Mouse (Mus musculus) brain, embryonic 14.5 days (tissue): ENCODE results near the gene Pid1.

Experiments used
- CTCF ChIP-seq: fragments of 200-500 bp; IDR thresholded peaks from 2 replicates; pipeline ENCODE4 v1.5.1; 2012; ENCODE audit warnings: inconsistent platforms, mild to moderate bottlenecking, moderate library complexity, borderline replicate concordance; ENCODE audit not compliant: insufficient read depth, insufficient read length; ENCODE audit errors: extremely low read depth
- POLR2A ChIP-seq: fragments of 200-500 bp; IDR thresholded peaks from 2 replicates; pipeline ENCODE4 v1.6.1; 2012; ENCODE audit warnings: mild to moderate bottlenecking, inconsistent platforms, borderline replicate concordance; ENCODE audit not compliant: poor library complexity, insufficient read depth, insufficient read length, severe bottlenecking; ENCODE audit errors: extremely low read depth

DNA sequence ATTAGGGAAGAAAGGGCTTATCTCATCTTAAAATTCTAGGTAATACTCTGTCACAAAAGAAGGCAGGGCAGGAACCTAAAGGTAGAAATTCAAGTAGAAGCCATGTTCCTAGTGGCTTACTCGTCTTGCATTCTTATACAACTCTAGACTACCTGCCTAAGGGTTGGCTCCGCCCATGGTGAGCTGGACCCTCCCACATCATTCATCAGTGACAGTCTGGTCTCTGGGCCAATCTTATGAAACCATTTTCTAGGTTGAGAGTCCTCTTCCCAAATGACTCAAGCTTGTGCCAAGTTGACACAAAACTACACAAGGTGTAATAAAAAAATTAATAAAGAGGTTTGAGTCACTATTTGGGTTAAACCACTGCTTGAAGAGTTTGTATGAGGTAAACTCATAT, 133.5 kb downstream of the Pid1 start:
- TF ChIP-seq CTCF, result no peak
- no peak for TF ChIP-seq POLR2A
